Mouse (Mus musculus) cortical plate, adult 2 months (tissue): Measurements from ENCODE around the gene Aknad1.

Experiments
- CTCF ChIP-seq: fragments of 200-500 bp; IDR thresholded peaks from 2 replicates; pipeline ENCODE4 v1.5.1; 2011; ENCODE audit warnings: mild to moderate bottlenecking, control low read depth, low read length; ENCODE audit not compliant: insufficient read depth; ENCODE audit errors: extremely low read depth
- POLR2A ChIP-seq: fragments of 200-500 bp; IDR thresholded peaks from 2 replicates; pipeline ENCODE4 v1.6.1; 2011; ENCODE audit warnings: mild to moderate bottlenecking, low read length, control low read depth; ENCODE audit not compliant: insufficient read depth; ENCODE audit errors: extremely low read depth

DNA sequence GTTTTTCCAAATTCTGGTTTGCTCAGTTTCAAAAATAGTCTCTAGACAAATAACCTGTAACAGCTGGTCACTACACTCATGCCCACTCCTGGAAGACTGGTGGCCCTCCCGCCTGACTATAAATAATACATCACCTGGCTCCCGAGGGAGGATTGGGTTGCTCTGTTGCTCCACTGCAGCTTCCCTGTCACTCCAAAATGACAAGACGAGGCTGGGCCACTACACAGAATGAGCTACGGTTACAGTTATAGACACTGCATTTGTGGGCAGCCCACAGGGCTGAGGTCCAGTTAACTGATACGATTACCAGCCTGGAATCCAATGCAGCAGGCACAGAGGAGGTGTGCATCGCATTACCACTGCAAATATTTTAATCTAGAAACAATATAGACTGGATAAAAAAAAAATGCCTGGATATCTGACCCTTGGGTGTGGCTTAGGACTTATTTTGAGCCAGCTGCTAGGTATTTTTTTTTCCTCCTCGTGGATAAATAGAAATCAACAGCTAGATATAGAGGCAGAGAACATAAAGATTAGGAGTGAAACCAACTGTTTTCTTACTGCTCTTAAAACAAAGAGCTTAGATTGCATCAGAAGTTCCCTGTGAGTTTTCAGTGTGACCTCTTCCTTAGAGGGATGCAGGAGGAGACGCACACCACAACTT is at the start of gene Aknad1:
- TF ChIP-seq POLR2A (no peak), CTCF (no peak)
